Mouse (Mus musculus): ENCODE data around the gene 1110002E22Rik.

1110002E22Rik gene

DNA sequence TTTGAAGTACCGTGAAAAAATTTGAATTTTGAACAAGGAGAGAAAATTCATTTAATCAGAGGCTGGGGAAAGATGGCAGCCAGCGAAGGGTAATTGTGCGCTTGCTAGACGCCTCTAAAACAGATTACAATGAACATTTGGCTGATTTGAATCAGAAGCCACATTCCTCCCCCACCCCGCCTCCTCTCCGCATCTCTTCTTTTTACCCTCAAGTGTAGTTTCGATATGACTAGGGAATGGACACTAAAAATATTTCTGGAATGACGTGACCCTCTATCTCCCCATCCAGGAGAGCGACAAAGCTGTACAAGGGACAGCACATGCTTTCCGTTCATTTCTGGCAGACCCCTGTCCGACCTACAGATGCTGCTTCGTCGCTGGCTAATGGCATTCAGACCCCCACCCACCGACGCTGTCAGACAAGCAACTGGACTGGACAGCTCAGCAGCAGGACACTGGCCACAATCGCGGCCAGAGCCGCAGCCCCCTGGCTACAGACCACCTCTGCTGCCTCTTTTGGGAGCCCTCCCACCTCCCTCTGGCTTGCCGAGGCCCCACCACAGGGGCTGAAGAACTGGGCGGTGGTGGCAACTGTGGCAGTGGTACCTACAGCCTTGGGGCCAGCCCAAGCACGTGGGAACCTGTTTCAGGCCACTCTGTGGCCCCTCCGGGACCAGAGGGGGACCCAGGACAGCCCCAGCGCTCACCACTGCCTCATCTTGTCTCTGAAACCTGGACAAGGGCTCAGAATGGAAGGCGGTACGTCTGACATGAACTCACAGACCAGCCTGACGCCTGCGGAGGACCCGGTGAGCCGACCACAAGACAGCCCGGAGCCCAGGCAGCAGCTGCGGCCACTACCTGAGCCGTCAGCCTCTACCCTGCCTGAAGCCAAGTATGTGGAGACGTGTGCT, at the start of gene 1110002E22Rik:
Gene 1110002E22Rik, plus strand, starts transcription at position 321 of the 914 bp plus-strand sequence.
- DNase-seq = no peak

DNA sequence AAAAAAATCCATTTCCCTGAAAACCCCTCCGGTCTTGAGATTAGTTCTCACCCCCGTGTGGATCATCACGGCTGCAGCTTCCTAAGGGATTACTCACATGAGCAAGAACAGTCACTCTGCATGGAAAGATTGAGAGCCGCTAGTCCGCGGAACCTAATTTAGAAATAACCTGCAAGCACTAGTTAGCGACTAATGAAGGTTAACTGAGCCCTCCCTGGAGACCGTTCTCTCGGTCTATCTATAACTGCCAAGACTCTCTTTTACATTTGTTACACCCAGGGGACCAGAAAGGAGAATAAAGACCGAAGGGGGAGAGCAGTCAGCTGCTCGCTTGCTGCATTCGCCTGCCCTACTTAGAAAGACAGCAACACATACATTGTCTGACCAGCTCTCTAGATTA, 48.0 kb upstream of the 1110002E22Rik start:
- DNase-seq = no peak

DNA sequence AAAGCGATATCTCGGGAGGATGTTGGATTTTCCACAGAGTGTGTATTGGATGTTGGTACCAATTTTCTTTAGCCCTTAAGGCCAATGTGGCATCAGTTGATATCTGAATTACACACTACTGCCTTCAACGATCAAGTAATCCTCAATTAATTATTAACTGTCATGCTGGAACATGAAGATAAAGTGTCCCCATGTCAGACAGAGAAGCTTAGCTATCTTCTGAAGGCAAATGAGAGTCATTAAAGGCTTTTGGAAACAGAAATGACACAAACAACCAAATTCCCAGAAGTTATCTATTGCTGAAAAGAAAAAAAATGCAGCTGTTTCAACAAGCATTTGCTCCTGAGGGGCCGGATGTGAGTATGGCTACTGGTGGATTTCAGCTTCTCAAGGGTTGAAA, 42.8 kb upstream of the 1110002E22Rik start:
- DNase-seq = no peak

DNA sequence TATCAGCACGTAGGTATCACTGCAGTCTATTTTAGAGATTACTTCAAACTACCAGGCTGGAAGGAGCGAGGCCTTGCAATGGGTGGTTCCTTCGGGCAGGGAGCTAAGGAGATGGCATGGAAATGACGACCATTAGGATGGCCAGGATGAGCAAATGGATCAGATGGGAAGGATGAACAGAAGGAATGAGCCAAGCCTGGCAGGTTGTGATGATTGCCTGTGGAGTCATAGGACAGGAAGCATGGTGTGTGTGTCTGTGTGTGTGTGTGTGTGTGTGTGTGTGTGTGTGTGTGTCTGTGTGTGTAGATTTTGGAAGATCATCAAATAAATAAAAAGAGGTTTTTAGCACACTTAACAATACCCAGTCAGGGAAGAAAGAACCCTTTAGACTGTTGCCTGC, 42.2 kb upstream of the 1110002E22Rik start:
- DNase-seq = no peak

DNA sequence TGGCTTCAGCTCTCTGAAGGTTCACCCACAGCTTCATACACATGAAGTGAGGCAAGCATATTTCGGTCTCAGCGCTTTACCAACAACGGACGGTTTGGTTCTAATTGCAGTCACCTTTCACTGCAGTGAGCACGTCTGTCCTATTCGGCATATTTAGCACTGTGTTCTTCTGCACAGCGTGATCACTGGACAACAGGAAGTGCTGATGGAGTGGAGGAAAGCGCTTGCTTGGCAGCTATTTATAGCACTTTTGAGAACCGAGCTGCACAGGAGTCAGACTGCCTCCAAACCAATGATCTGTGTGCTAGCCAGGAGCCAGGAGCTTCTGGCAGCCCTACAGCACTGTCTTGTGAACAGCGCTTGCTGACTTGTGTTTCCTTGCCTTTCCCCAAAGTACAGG, 38.6 kb upstream of the 1110002E22Rik start:
- no peak for DNase-seq

DNA sequence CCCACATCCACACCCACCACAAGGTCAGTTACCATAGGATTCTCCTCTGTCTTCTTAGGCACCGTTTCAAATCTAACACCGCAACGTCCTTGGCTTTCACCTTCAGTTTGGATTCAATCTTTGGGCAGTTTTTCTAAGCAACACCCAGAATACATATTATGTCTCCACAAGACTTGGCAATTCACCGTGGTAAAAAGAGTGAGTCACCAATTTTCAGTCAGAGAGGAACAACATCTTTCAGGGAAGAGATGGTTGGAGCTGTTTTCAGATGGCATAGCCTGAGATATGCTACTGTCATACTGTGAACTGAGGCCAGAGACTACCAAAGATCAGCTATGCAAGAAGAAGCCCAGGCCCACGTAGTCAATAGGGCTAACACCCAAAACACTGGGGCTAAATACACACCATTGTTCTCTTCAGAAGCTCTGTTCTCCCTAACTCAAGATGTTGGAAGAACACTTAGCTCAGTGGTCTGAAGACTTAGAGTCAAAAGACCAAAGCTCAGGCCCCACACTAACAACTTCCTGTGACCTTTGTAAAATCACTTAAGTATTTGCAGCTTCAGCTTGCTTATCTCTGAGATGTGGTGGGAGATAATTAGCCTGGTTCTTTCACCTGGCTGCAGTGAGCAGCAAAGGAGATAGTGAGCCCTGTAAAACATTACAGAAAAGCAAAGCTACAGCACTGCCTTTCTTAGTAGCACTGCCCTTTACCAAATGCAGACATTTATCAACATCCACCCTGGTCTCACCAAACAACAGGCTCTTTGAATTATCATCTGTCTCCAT, 37.1 kb upstream of the 1110002E22Rik start:
- DNase-seq = no peak

DNA sequence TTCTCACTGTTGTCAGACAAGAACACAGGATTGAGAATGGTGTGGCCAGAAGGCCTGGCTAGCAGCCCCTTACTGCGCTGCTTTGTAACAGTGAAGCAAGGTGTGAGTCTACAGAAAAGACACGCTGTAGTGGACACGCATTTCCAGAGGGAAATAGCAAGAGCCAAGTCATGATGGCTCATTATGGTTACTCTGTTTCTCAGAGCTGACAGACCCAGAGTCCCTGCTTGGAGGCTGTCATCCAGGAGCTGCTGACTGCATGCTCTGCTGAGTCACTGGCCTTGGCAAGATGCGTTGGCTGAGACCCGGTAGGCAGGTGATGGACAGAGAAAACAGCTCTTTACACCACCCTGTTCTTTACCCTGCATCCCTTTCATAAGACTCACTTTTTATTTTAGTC, 35.5 kb upstream of the 1110002E22Rik start:
- no peak for DNase-seq

DNA sequence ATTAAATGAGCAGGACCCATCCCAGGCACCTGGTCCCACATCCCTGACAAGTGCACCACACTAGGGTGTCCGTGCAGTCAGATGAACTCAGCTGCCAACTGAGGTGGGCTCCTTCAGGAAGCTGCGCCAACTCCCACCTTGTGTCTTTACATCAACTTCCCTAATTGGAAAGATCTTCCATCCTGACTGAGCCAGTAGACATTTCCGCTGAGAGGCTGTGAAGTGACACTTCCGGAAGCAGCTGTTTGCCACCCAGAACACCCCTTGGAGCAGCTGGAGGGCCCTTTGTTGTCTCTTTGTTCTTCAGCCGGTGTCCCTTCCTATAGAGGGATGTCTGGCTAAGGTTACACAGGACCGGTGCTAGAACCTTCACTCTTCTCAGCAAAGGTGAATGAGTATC, 34.3 kb upstream of the 1110002E22Rik start:
- no peak for DNase-seq

DNA sequence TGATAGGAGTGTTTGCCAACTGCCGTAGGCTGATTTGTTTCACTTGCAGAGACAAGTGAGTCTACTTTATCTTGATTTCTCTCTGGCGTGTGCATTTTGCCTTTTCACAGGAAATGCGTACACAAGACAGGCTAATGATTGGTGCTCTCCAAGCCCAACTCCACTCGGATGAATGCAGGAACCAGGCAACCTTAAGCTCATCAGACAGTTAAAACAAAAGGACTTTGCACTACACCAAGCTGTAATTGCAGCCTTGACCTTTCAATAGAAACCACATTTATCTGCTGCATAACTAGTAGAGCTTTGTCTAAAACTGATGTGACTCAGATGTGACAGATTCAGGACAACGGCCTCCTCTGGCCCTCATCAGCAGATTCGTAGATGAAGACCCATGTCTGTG, 30.9 kb upstream of the 1110002E22Rik start:
- DNase-seq = no peak

DNA sequence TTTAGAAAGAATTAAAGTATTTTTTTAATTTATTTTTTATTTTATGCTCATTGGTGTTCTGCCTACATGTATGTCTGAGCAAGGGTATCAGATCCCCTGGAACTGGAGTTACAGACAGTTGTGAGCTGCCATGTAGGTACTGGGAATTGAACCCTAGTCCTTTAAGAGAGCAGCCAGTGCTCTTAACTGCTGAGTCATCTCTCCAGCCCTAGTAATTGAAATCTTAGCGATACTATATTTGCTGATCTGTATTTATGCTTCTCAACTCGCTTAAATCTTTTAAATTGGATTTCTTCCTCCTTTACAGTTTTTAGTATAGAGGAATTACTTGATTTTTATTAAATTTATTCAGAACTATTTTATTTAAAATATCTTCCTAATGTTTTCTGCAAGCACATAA, 23.9 kb upstream of the 1110002E22Rik start:
- DNase-seq = no peak

DNA sequence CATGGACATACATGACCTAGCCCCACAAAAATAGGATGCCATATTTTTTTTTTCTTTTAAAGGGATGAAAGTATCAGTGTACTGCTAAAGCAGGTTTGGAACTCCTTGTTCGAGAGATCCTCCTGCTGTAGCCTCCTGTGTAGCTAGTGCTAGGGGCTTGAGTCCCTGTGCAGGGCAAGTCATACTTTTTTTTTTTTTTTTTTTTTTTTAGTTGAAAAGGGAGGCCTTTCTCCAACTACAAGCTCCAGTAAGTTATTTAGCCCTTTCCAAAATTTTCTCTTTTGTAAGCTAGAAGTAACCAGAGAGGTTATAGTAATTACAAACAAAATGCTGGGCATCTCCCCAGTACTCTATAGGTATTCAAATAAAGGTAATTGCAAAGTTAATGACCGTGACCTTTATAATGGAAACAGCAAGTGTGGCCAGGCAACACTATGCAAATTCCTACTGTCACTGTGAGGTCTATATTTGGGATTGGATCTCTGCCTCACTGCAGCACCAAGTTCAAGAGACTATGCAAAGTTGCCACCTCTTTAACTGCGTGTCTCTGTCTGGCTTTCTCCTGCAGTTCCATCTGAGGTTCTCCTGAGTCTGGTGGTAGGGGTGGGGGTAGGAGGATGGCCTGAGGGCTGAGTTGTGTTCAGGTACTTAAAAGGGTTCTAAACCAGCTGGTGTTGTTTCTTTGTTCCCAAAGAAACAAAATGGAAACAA, 23.1 kb upstream of the 1110002E22Rik start:
- no peak for DNase-seq

DNA sequence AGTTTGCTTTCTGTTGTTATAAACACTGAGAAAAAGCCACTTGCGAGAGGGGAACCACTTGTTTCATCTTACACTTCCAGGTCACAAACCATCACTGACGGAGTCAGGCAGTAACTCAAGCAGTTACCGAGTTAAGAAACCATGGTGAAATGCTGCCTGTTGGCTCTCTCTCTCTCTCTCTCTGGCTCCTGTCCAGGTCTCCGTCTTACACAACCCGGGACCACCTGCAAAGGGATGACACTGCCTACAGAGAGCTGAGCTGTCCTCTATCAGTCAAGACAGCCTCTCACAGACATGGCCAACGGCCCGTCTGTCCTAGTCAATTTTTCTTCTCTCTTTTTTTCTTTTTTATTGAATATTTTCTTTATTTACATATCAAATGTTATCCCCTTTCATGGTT, 21.5 kb upstream of the 1110002E22Rik start:
- no peak for DNase-seq

DNA sequence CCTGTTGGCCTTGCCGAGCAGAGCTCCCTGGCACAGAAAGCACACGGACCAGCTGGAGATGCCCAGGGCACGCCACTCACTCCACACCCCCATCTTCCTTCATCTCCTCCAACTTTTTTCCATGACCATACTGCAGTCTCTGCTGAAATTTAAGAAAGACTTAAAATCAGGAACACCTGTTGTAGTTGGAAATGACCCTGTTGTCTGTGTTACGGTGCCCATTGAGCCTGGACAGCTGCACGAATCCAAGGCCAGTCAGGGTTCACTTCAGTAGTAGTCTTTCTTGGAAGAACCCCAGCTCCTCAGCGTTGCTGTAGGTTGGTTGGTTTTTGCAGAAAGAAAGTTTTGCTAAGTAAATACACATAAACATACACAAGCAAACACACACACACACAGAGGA, 15.3 kb upstream of the 1110002E22Rik start:
- no peak for DNase-seq

DNA sequence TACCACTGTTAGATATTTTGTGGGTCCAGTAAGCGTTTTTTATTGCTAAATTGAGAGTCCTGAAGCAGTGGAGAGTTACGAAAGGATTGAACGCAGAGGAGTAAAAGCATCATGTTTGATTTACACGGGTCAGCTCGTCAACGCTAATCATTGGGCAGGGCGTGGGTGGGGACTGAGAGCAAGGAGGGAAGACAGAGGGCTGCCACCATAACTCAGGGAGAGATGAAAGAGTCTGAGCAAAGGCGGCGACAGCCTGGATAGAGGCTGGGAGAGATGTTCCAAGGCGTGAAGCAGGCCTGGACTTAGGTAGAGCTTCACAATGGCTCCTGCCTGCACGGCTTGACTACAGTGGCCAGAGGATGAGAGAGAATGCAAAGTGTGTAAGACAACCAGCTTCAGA, 14.1 kb upstream of the 1110002E22Rik start:
- no peak for DNase-seq

DNA sequence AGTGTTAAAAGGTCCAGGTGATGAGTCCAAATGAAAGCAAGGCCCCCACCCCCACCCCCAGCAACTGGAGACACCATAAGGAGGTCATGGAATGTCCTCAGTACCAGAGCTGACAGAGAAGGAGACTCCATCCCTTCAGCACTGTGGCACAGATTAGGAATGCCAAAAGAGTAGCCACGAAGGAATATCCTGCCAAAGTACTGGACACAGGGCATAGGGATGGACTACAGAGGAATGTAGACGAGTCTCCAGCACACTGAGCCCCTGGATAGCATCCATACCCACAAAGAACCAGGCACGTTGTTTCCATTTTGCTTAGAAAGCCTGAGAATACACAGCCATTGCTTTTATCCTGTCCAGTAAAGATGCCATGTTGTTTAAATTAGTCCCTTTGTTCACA, 13.4 kb upstream of the 1110002E22Rik start:
- no peak for DNase-seq

DNA sequence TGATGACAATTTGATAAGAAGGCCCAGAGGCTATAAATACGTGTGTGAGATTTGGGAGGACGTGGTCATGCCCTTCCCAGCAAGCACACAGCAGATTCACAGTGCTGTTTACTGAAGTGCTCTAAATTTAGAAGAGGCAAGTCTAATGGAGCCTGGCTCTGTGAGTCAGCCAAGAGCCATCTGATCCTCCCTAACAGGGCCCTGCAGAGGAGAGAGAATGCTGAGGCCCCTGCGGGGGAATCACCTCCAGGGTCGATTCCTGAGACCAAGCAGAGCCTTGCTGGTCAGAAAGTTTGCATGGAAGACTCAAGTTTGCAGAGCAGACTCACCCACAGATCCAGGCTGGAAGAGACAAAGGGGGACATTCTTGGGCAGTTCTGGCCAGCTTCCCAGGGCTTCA, 10.9 kb upstream of the 1110002E22Rik start:
- DNase-seq = no peak

DNA sequence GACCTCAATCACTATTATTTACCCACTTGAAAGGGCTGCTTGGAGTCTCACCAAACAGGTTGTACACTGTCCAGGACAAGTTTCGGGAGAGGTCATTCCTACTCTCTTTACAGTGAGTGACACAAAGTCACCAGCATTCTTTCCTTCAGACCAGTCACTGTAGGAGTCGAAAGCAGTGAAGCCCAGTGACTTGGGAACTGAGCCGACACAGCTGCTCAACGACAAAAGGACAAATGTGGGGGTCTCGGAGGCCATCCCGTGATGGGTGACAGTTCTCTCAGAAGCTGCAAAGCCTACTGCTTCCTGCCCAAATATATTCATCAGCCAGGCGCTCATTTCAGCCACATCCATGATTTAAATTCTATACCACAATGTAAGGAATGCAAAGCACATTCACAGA, 7.9 kb upstream of the 1110002E22Rik start:
- DNase-seq = no peak

DNA sequence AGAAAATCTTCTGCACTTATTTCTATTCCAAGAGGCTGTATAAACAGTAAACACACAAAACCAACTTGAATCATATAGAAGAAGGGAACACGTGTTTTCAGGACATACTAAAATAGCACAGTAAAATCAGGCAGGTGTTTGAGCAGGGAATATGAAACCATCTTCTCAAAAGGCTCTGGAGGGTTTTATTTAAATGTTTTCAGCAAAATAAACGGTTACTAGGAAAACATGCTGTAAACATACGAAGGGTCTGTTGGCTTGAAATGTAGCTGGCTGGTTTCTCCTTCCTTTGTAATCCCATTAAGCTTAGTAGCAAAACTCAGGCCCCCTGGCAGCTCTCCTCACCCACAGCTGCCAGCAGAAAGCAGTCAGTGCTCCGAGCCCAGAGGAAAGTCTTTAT, 6.6 kb upstream of the 1110002E22Rik start:
- no peak for DNase-seq

DNA sequence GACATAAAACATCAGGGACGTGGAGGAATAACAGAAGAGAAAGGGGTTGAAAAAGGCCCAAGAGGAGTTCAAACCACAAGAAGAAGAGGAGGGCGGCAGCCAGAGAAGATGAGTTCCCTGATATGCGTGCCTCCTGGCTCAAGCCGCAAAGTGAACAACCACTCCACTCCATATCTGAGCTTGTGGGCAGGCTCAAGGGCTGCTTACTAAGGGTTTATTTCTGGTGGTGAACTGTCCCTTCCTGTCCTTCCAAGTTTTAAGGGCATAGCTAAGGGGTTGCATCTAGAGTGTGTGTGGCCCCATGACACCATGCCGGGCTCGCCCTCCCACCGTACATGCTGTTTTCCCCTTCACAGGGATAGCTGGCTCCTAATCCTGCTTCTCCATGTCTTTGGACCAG, 4.4 kb upstream of the 1110002E22Rik start:
- no peak for DNase-seq

DNA sequence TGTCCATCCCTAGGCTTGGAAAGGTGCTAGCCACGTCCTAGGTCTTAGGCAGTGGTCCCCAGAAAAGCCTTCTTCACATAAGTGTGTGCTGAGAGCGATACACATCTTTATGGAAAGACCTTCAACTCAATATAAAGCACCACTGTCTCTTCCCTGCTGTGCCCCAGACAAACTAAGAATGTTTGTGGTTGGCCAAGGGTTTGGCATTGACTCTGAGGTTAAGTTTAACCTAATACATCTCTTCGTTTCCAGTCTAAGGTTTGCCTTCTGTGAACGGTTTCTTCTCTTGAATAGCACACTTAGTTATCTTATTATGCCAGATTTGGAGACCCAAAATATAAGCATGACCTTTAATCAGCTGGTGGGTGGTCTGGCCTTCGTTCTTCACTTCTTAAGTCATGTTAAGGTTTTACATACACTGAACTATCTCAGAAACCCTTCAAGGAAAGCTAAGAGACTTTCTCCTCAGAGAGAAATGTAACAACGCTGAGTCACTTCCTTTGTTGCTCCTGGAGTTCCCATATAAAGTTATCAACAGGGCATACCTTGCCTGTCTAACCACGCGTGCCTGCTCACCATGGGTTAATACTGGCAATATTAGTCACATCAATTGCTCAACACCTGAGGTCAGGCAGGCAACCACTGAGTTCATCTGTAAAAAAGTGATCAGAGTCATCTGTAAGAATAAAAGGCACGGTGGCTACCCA, 3.5 kb upstream of the 1110002E22Rik start:
- no peak for DNase-seq

DNA sequence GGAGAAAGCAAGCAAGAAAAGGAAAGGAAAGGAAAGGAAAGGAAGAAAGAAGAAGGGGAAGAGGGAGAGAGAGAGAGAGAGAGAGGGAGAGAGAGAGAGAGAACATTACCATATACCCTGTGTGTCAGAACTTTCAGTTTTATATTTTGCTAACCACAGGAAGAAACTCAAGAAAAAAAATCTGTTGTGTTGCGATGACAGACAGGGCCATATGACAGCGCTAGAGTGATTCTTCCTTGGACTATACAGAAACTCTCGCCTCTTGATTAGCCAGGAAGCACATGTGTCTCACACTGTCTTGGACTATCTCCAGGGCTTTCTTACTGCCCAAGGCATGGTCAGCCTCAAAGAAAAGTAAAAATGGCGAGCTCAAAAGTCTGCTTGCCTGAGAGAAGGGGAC, 2.2 kb upstream of the 1110002E22Rik start:
- no peak for DNase-seq

DNA sequence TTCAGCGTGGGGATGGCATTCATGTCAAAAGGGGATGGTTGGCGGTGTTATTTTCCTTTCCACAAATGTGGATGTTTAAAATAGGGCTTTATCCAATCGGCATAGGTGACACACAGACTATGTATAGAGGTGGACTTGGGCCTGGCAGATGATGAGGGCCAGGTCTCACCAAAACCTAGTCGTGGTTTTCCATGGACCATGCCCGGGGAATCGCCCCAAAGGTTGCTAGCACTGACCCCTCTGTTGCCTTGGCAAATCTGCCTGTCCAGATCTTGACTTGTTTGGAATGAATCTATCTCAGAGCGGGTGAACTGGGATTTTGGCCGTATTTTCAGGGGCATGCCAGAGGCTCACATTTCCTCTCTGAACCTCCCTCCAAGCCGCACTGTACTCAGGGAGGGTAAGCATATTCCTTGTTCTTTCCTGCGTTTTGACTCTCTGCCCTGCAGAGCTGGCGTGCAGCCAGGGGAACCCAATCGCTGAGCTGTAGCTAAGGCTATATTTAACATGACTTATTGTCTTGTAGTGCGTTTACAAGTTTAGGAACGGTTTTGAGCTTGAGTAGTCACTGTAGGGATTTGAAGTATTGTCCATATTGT, 1.0 kb upstream of the 1110002E22Rik start:
- DNase-seq = no peak

All from lung, adult 18-20 months (tissue).